Mouse (Mus musculus) forebrain, embryonic 14.5 days (tissue): ENCODE results near the gene Zdhhc17. TPM values are rescaled to one million over a fixed set of nuclear protein-coding genes. Genes with fewer than 3 reads are reported as not detected.

Source experiments
- ATAC-seq: fragments of 200-750 bp; cut with Nextera tagmentation; 2 replicates; pipeline ENCODE4 v1.8.0; 2017; ENCODE audit warnings: mild to moderate bottlenecking, moderate library complexity
- DNase-seq: peaks from one replicate; pipeline ENCODE4 v3.0.0-alpha.2; 2015; ENCODE audit warnings: low spot score
- H3K27ac ChIP-seq: fragments of 300-500 bp; sonication (generic); 2 replicates; pipeline ENCODE4 v1.5.1; 2014; ENCODE audit warnings: low read depth, mild to moderate bottlenecking, control low read depth, low read length, moderate library complexity
- H3K27me3 ChIP-seq: fragments of 300-500 bp; sonication (generic); replicated peaks from 2 replicates; pipeline ENCODE4 v1.6.1; 2014; ENCODE audit warnings: low read length, control low read depth, mixed read lengths; ENCODE audit not compliant: control insufficient read depth, insufficient read depth
- H3K36me3 ChIP-seq: fragments of 300-500 bp; sonication (generic); 2 replicates; pipeline ENCODE4 v1.6.1; 2014; ENCODE audit warnings: low read length, control low read depth; ENCODE audit not compliant: control insufficient read depth, insufficient read depth
- H3K4me1 ChIP-seq: fragments of 300-500 bp; sonication (generic); 2 replicates; pipeline ENCODE4 v1.6.1; 2014; ENCODE audit warnings: antibody characterized with exemption, low read length, control low read depth; ENCODE audit not compliant: control insufficient read depth, insufficient read depth
- H3K4me2 ChIP-seq: fragments of 300-500 bp; sonication (generic); 2 replicates; pipeline ENCODE4 v1.6.1; 2014; ENCODE audit warnings: mild to moderate bottlenecking, control low read depth, low read length
- H3K4me3 ChIP-seq: fragments of 300-500 bp; sonication (generic); 2 replicates; pipeline ENCODE4 v1.5.1; 2014; ENCODE audit warnings: low read depth, low read length, control low read depth
- H3K9ac ChIP-seq: fragments of 300-500 bp; sonication (generic); 2 replicates; pipeline ENCODE4 v1.6.1; 2014; ENCODE audit warnings: mild to moderate bottlenecking, low read length, control low read depth, moderate library complexity
- H3K9me3 ChIP-seq: fragments of 300-500 bp; sonication (generic); replicated peaks from 2 replicates; pipeline ENCODE4 v1.6.1; 2016; ENCODE audit warnings: low read length, control low read depth, mixed read lengths; ENCODE audit not compliant: control insufficient read depth
- WGBS: fragments of 180-500 bp; shearing (Covaris S2); extraction: QIAGEN DNeasy Blood & Tissue Kit; methylation state at CpG from one replicate; pipeline ENCODE4 v1.1.7; 2014; 5-methylcytosine and 5-hydroxymethylcytosine counted together
- polyA plus RNA-seq: library from polyadenylated mRNA; unstranded; fragments of >200 nt; fragmentation: Nextera tagmentation; extraction: Ambion mirVana; gene quantifications from 2 replicates; pipeline ENCODE4 v1.2.1, GENCODE M21; 2014

Zdhhc17 gene
- polyA plus RNA-seq, 1 experiment from 2014 or later, result 54.2 TPM

DNA sequence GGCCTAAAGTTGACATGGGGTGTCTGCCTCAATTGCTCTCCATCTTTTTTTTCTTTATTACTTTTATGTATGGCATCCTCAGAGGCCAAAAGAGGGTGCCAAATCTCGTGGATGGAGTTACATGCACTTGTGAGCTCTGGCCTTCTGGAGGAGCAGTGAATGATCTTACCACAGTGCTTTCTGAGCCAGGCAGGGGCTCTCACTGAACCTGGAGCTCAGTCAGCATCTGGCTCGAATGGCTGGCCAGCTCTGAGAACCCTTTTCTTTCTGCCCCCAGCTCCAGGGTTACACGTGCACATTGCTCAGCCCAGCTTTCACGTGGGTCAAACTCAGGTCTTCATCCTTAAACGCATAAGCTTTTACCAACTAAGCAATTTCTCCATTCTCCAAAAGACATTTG is 16.7 kb downstream of the Zdhhc17 start:
- Histone ChIP-seq H3K9me3 (no peaks in the 10 kb centered on the region), H3K4me1 (peaks cover 8% of the 10 kb centered on the region), H3K9ac (no peak overlapping the region), H3K36me3 (no peaks in the 10 kb centered on the region), H3K4me2 (no peak overlapping the region), H3K27ac (no peak overlapping the region), H3K4me3 (no peak overlapping the region), H3K27me3 (no peaks in the 10 kb centered on the region)
- 66% methylated on average over 5 of the region's 5 CpGs for WGBS
- DNase-seq, result no peak
- no peak for ATAC-seq

DNA sequence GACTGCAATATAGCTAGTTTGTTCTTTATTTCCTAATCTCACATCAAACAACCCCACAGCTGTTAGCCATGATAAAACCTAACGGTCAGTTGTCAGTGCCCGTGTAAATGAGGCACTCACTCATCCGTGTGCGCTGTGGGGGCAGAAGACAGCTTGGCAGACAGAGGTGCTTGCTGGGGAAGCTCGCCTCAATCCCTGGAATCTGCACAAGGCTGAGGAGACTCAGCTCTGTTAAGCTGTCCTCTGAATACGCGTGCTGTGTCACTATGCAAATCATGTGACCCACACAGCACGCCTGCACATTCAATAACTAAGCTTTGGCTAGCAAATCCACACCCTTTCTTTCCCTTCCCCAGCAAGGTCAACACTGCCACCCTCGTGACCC is 17.9 kb downstream of the Zdhhc17 start:
- peak; percentile 14 for DNase-seq

GRCm38 (mm10) chr10:110991307-110992046 is 18.5 kb downstream of the Zdhhc17 start:
- DNase-seq, result no peak
- H3K27ac ChIP-seq, result no peak overlapping the region
- no peak for ATAC-seq

More for the DNA sequence above, 17.9 kb downstream of the Zdhhc17 start:
- peaks cover 8% of the 10 kb centered on the region for H3K4me1 ChIP-seq
- 30% methylated on average over 9 of the region's 9 CpGs for WGBS
- no peak overlapping the region for H3K4me2 ChIP-seq
- H3K36me3 ChIP-seq, result no peaks in the 10 kb centered on the region
- no peaks in the 10 kb centered on the region for H3K9me3 ChIP-seq
- no peaks in the 10 kb centered on the region for H3K27me3 ChIP-seq
- H3K9ac ChIP-seq, result no peak overlapping the region
- H3K27ac ChIP-seq, result no peak overlapping the region
- H3K4me3 ChIP-seq, result no peak overlapping the region
- peak; percentile 69; the same call in 1 of the 2 replicates for ATAC-seq

GRCm38 (mm10) chr10:110989729-110990128 is 20.2 kb downstream of the Zdhhc17 start:
- Histone ChIP-seq H3K36me3 (no peaks in the 10 kb centered on the region), H3K4me1 (peaks cover 8% of the 10 kb centered on the region), H3K4me3 (no peak overlapping the region), H3K4me2 (no peak overlapping the region), H3K27ac (no peak overlapping the region), H3K27me3 (no peaks in the 10 kb centered on the region), H3K9ac (no peak overlapping the region), H3K9me3 (no peaks in the 10 kb centered on the region)
- WGBS, result 62% methylated on average over 2 of the region's 2 CpGs
- no peak for ATAC-seq
- DNase-seq, result peak; percentile 32

More at GRCm38 (mm10) chr10:110991307-110992046, 18.5 kb downstream of the Zdhhc17 start:
- no peaks in the 10 kb centered on the region for H3K27me3 ChIP-seq
- H3K4me3 ChIP-seq, result no peak overlapping the region
- 85% methylated on average over 6 of the region's 6 CpGs for WGBS
- H3K36me3 ChIP-seq, result no peaks in the 10 kb centered on the region
- peaks cover 8% of the 10 kb centered on the region for H3K4me1 ChIP-seq
- no peaks in the 10 kb centered on the region for H3K9me3 ChIP-seq
- H3K9ac ChIP-seq, result no peak overlapping the region
- H3K4me2 ChIP-seq, result no peak overlapping the region

DNA sequence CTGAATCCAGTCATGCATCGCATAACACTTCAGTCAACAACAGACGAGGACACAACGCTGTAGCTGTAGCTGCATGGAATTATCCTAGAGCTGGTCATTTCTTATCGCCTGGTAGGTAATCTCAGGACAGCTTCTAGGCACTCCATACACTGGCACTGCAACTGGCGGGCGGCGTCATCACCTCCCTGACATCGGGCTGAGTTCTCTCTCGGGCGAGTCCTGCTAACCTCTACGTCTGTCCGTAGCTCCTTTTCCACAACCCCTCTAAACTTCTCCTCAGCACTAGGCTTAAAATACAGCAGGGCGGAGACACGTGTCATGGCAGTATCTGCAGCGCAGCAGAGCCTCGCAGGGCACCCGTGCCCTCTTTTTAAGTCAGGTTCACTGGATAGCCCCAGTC is 23.3 kb downstream of the Zdhhc17 start:
- ATAC-seq, result no peak
- WGBS, result 95% methylated on average over 17 of the region's 17 CpGs

DNA sequence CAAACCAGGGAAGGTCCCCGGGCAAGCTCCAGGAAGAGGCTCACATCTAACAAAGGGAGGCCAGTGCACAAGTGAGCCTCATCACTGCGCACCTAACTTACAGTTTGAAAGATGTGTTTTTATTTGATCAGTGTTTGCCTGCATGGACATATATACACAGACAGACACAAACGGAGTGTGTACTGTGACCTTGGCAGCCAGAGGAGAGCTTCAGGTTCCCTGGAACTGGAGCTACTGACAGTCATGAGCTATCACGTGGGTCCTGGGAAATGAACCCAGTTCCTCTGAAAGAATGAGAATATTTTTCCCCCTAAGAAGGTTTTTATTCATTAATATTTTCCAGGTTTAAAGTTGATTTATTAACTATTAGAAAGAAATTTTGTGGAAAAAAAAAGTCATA is 27.2 kb downstream of the Zdhhc17 start:
- Histone ChIP-seq H3K27ac (no peak overlapping the region), H3K36me3 (peaks cover 18% of the 10 kb centered on the region), H3K4me2 (no peak overlapping the region), H3K4me3 (no peak overlapping the region), H3K4me1 (no peaks in the 10 kb centered on the region), H3K27me3 (no peaks in the 10 kb centered on the region), H3K9ac (no peak overlapping the region), H3K9me3 (no peaks in the 10 kb centered on the region)
- DNase-seq (no peak), ATAC-seq (no peak)
- 89% methylated on average over 4 of the region's 4 CpGs for WGBS

More for the DNA sequence above, 23.3 kb downstream of the Zdhhc17 start:
- H3K9me3 ChIP-seq, result no peaks in the 10 kb centered on the region
- H3K27me3 ChIP-seq, result no peaks in the 10 kb centered on the region
- peaks cover under 1% of the 10 kb centered on the region; the same call in 1 of the 2 replicates for H3K4me1 ChIP-seq
- H3K9ac ChIP-seq, result no peak overlapping the region
- no peak overlapping the region for H3K27ac ChIP-seq
- H3K4me3 ChIP-seq, result no peak overlapping the region
- DNase-seq, result no peak
- H3K4me2 ChIP-seq, result no peak overlapping the region
- no peaks in the 10 kb centered on the region for H3K36me3 ChIP-seq

DNA sequence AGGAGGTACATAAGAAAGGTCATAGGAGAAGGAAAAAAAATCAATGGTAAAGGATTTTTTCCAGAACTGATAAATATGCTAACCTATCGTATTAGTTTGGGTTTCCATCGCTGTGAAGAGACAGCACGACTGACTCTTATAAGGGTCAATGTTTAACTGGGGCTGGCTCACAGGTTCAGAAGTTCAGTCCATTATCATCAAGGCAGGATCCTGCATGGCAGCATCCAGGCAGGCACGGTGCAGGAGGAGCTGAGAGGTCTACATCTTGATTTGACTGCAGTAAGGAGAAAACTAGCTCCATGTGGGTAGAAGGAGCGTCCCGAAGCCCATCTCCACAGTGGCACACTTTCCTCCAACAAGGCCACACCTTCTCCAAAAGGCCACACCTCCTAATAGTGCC is 29.5 kb downstream of the Zdhhc17 start:
- Histone ChIP-seq H3K27me3 (no peaks in the 10 kb centered on the region), H3K4me2 (no peak overlapping the region), H3K4me1 (no peaks in the 10 kb centered on the region), H3K36me3 (peaks cover 27% of the 10 kb centered on the region), H3K4me3 (no peak overlapping the region), H3K9me3 (no peaks in the 10 kb centered on the region), H3K27ac (no peak overlapping the region), H3K9ac (no peak overlapping the region)
- 98% methylated on average over 6 of the region's 6 CpGs for WGBS
- DNase-seq, result no peak
- ATAC-seq, result no peak

- H3K4me3 ChIP-seq, result no peak overlapping the region
- H3K4me2 ChIP-seq, result no peak overlapping the region
- DNase-seq (no peak), ATAC-seq (no peak)
- 94% methylated on average over 2 of the region's 2 CpGs for WGBS
- H3K27ac ChIP-seq, result no peak overlapping the region
- peaks cover 34% of the 10 kb centered on the region for H3K36me3 ChIP-seq
- H3K9me3 ChIP-seq, result no peaks in the 10 kb centered on the region
- H3K4me1 ChIP-seq, result no peaks in the 10 kb centered on the region
- no peak overlapping the region for H3K9ac ChIP-seq
- H3K27me3 ChIP-seq, result no peaks in the 10 kb centered on the region
Measured at GRCm38 (mm10) chr10:110979431-110979830, 30.5 kb downstream of the Zdhhc17 start.

DNA sequence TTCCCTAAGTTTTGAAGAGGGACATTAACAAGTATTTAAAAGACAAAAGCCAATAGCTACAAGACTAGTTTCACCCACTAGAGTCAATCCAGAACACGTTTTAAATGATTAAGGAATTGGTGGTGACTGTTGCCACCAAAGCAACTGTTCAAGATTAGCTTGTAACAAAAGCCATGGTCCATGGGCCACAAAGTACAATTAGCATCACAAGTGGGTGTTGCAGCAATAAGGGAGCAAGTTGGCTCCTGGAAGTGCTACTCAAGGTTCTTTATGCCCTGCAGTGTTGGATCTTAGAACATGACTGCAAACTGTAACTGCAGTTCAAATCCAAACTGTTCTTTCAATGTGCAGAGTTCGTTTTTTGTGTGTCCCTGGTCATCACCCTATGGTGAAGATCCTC is 32.6 kb downstream of the Zdhhc17 start:
- H3K27me3 ChIP-seq, result no peaks in the 10 kb centered on the region
- ATAC-seq (no peak), DNase-seq (no peak)
- WGBS, result 49% methylated on average over 2 of the region's 2 CpGs
- no peaks in the 10 kb centered on the region for H3K4me1 ChIP-seq
- H3K27ac ChIP-seq, result no peak overlapping the region
- no peaks in the 10 kb centered on the region for H3K9me3 ChIP-seq
- no peak overlapping the region for H3K9ac ChIP-seq
- H3K4me3 ChIP-seq, result no peak overlapping the region
- no peak overlapping the region for H3K4me2 ChIP-seq
- peaks cover 42% of the 10 kb centered on the region for H3K36me3 ChIP-seq
